ENCODE assay signal across 8 mouse cellular contexts in the genomic region with DNA sequence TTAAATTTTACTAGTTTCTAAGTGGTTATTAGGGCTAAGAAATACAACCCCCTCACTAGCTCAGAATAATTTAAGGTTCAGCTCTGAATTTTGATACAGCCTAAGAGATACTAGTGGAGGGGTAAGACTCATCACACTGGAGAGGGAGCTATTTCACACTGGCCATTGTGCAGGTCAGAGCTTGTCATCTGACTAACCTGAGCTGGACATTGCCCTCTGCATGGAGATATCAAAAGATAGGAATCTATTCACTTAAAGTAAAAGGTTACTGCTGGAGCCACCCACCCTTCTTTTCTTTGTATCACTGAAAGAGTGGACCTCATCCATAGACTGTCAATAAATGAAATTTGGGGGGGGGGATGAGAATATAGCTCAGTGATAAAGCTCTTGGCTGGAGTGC. TPM values are rescaled to one million over a fixed set of nuclear protein-coding genes. Genes with fewer than 3 reads are reported as not detected.
DNase-seq lines count a peak whose midpoint lies in the region; ATAC-seq and TF ChIP-seq lines count a peak whose summit lies in the region.

No protein-coding gene starts in this region.

- no peaks in the 10 kb centered on the region for H3K27me3 ChIP-seq in kidney, embryonic 16.5 days (ENCODE audit: insufficient read depth, low read length)
- no peaks in the 10 kb centered on the region for H3K27me3 ChIP-seq in embryonic facial prominence, embryonic 11.5 days (ENCODE audit: control insufficient read depth, insufficient read depth, low read length)
- no peaks in the 10 kb centered on the region for H3K27me3 ChIP-seq in intestine, embryonic 15.5 days (replicated peaks)
- no peaks in the 10 kb centered on the region for H3K27me3 ChIP-seq in myocyte (ENCODE audit: control insufficient read depth, insufficient read depth, insufficient read length)

- H3K4me2 ChIP-seq in kidney, embryonic 16.5 days (replicated peaks; ENCODE audit: low read depth, low read length) = peak overlapping the region; percentile 88
- no peak overlapping the region for H3K4me2 ChIP-seq in embryonic facial prominence, embryonic 11.5 days (ENCODE audit: low read depth, low read length)
- peak overlapping the region; percentile 79 for H3K4me2 ChIP-seq in intestine, embryonic 15.5 days (replicated peaks)
- H3K4me2 ChIP-seq in myocyte (ENCODE audit: low read depth) = peak overlapping the region; percentile 82

- H3K4me3 ChIP-seq in kidney, embryonic 16.5 days (ENCODE audit: low read length) = peak overlapping the region; percentile 82; the same call in 1 of the 2 replicates
- H3K4me3 ChIP-seq in embryonic facial prominence, embryonic 11.5 days (ENCODE audit: low read depth, low read length) = no peak overlapping the region
- H3K4me3 ChIP-seq in intestine, embryonic 15.5 days (replicated peaks) = peak overlapping the region; percentile 66
- peak overlapping the region; percentile 50 for H3K4me3 ChIP-seq in myocyte

- no peaks in the 10 kb centered on the region for H3K36me3 ChIP-seq in kidney, embryonic 16.5 days (ENCODE audit: insufficient read depth, low read length)
- H3K36me3 ChIP-seq in embryonic facial prominence, embryonic 11.5 days (replicated peaks; ENCODE audit: control insufficient read depth, insufficient read depth, low read depth, low read length) = no peaks in the 10 kb centered on the region
- H3K36me3 ChIP-seq in intestine, embryonic 15.5 days = no peaks in the 10 kb centered on the region
- H3K36me3 ChIP-seq in myocyte (ENCODE audit: control insufficient read depth, insufficient read depth) = no peaks in the 10 kb centered on the region

- no peak overlapping the region for H3K27ac ChIP-seq in kidney, embryonic 16.5 days (ENCODE audit: low read length)
- no peak overlapping the region for H3K27ac ChIP-seq in embryonic facial prominence, embryonic 11.5 days (replicated peaks; ENCODE audit: low read depth, low read length)
- no peak overlapping the region for H3K27ac ChIP-seq in intestine, embryonic 15.5 days

- peak; percentile 12; the same call in 1 of the 2 replicates for ATAC-seq in kidney, embryonic 16.5 days (ENCODE audit: low FRiP score, low TSS enrichment)
- ATAC-seq in embryonic facial prominence, embryonic 11.5 days (replicated peaks; ENCODE audit: insufficient number of reproducible peaks, low FRiP score, low TSS enrichment, low read depth) = peak; percentile 15; the same call in 1 of the 2 replicates
- ATAC-seq in intestine, embryonic 15.5 days = peak; percentile 26

- peaks cover 6% of the 10 kb centered on the region for H3K4me1 ChIP-seq in kidney, embryonic 16.5 days (ENCODE audit: insufficient read depth, low read length)
- no peaks in the 10 kb centered on the region for H3K4me1 ChIP-seq in embryonic facial prominence, embryonic 11.5 days (ENCODE audit: control insufficient read depth, insufficient read depth, low read length)
- peaks cover 6% of the 10 kb centered on the region; the same call in 1 of the 2 replicates for H3K4me1 ChIP-seq in intestine, embryonic 15.5 days (replicated peaks)

- no peak overlapping the region for H3K9ac ChIP-seq in kidney, embryonic 16.5 days (replicated peaks; ENCODE audit: low read length)
- H3K9ac ChIP-seq in embryonic facial prominence, embryonic 11.5 days (replicated peaks; ENCODE audit: low read length) = no peak overlapping the region
- peak overlapping the region; percentile 52; the same call in 1 of the 2 replicates for H3K9ac ChIP-seq in intestine, embryonic 15.5 days

- no peak overlapping the region for H3ac ChIP-seq in myocyte (ENCODE audit: control insufficient read depth, insufficient read length)

- H3K9me3 ChIP-seq in kidney, embryonic 16.5 days (ENCODE audit: low read length) = no peaks in the 10 kb centered on the region
- no peaks in the 10 kb centered on the region for H3K9me3 ChIP-seq in embryonic facial prominence, embryonic 11.5 days (replicated peaks; ENCODE audit: control insufficient read depth, low read length)
- no peaks in the 10 kb centered on the region for H3K9me3 ChIP-seq in intestine, embryonic 15.5 days

- DNase-seq in kidney, adult 11 months = no peak
- DNase-seq in embryonic facial prominence, embryonic 11.5 days (ENCODE audit: low spot score) = no peak
- no peak for DNase-seq in cerebellum, adult 8-10 months
- DNase-seq in cerebellum, postnatal 4 days (ENCODE audit: low spot score in 2 of 2) = no peak
- DNase-seq in kidney, postnatal 25 days = no peak

- H3K79me2 ChIP-seq in myocyte (ENCODE audit: control insufficient read depth, insufficient read depth) = no peaks in the 10 kb centered on the region

- TF ChIP-seq POLR2A in myocyte (IDR thresholded peaks at IDR 0.05; ENCODE audit: insufficient read length, low read depth) = no peak

TF ChIP-seq in myocyte, 11 proteins besides CTCF, POLR2A, EP300 and RAD21:
- TF ChIP-seq MYOD1 (IDR thresholded peaks at IDR 0.05; ENCODE audit: control insufficient read depth in 1 of 3, insufficient read length in 2 of 3, low read depth in 2 of 3) (no peak), MYOG (IDR thresholded peaks at IDR 0.05; ENCODE audit: control insufficient read depth in 1 of 3, insufficient read depth in 1 of 3, insufficient read length in 2 of 3, low read depth in 2 of 3) (no peak), POLR2AphosphoS2 (IDR thresholded peaks at IDR 0.05; ENCODE audit: insufficient read length, low read depth) (no peak), REST (IDR thresholded peaks at IDR 0.05; ENCODE audit: insufficient read depth, insufficient read length) (no peak), TCF3 (IDR thresholded peaks at IDR 0.05; ENCODE audit: insufficient read length, low read depth) (no peak), USF1 (IDR thresholded peaks at IDR 0.05; ENCODE audit: low read depth) (no peak), SRF (IDR thresholded peaks at IDR 0.05; ENCODE audit: control insufficient read depth, insufficient read length, low read depth) (no peak), MAX (IDR thresholded peaks at IDR 0.05; ENCODE audit: low read depth) (no peak), CEBPB (IDR thresholded peaks at IDR 0.05; ENCODE audit: insufficient read depth, poor library complexity, severe bottlenecking) (no peak), E2F4 (IDR thresholded peaks at IDR 0.05; ENCODE audit: insufficient read depth) (no peak), TCF12 (IDR thresholded peaks at IDR 0.05; ENCODE audit: insufficient read depth, poor library complexity, severe bottlenecking) (no peak)

RNA-seq across cellular contexts. Expression of gene Spa17, which starts 0.8 kb away (rescaled TPM):
- polyA plus RNA-seq in kidney, embryonic 16.5 days (2015; fragmentation: Nextera tagmentation; extraction: Ambion mirVana) = 6.1 and 6.6 TPM in 2 replicates
- 10.7 and 11.0 TPM in 2 replicates for polyA plus RNA-seq in embryonic facial prominence, embryonic 11.5 days (2014; fragmentation: Nextera tagmentation; extraction: Ambion mirVana)
- polyA plus RNA-seq in intestine, embryonic 15.5 days (2015; fragmentation: Nextera tagmentation; extraction: Ambion mirVana) = 3.7 and 3.8 TPM in 2 replicates
- polyA plus RNA-seq in myocyte (2012; fragmentation: generic; extraction: Trizol) = 2.7 TPM

RNA-seq across cellular contexts. Expression of gene Tbrg1, which starts 42.8 kb away (rescaled TPM):
- polyA plus RNA-seq in kidney, embryonic 16.5 days (2015; fragmentation: Nextera tagmentation; extraction: Ambion mirVana) = 146 and 147 TPM in 2 replicates
- 137 and 149 TPM in 2 replicates for polyA plus RNA-seq in embryonic facial prominence, embryonic 11.5 days (2014; fragmentation: Nextera tagmentation; extraction: Ambion mirVana)
- polyA plus RNA-seq in intestine, embryonic 15.5 days (2015; fragmentation: Nextera tagmentation; extraction: Ambion mirVana) = 162 and 171 TPM in 2 replicates
- polyA plus RNA-seq in myocyte (2012; fragmentation: generic; extraction: Trizol) = 93.3 TPM

RNA-seq across cellular contexts. Expression of gene Panx3, which starts 54.7 kb away (rescaled TPM):
- polyA plus RNA-seq in kidney, embryonic 16.5 days (2015; fragmentation: Nextera tagmentation; extraction: Ambion mirVana) = 0.06 TPM in 1 of 2 replicates, not detected in the other
- 0.08 and 0.56 TPM in 2 replicates for polyA plus RNA-seq in embryonic facial prominence, embryonic 11.5 days (2014; fragmentation: Nextera tagmentation; extraction: Ambion mirVana)
- polyA plus RNA-seq in intestine, embryonic 15.5 days (2015; fragmentation: Nextera tagmentation; extraction: Ambion mirVana) = not detected in 2 replicates
- 0.02 TPM for polyA plus RNA-seq in myocyte (2012; fragmentation: generic; extraction: Trizol)

RNA-seq across cellular contexts. Expression of gene Siae, which starts 58.8 kb away (rescaled TPM):
- 13.2 and 13.6 TPM in 2 replicates for polyA plus RNA-seq in kidney, embryonic 16.5 days (2015; fragmentation: Nextera tagmentation; extraction: Ambion mirVana)
- 5.8 and 8.0 TPM in 2 replicates for polyA plus RNA-seq in embryonic facial prominence, embryonic 11.5 days (2014; fragmentation: Nextera tagmentation; extraction: Ambion mirVana)
- polyA plus RNA-seq in intestine, embryonic 15.5 days (2015; fragmentation: Nextera tagmentation; extraction: Ambion mirVana) = 13.9 and 14.5 TPM in 2 replicates
- polyA plus RNA-seq in myocyte (2012; fragmentation: generic; extraction: Trizol) = 0.60 TPM
